Mouse (Mus musculus) embryonic facial prominence, embryonic 11.5 days (tissue): Measurements from ENCODE around the gene Szt2. TPM values are rescaled to one million over a fixed set of nuclear protein-coding genes. Genes with fewer than 3 reads are reported as not detected.

Experiments used
- ATAC-seq: fragments of 200-750 bp; cut with Nextera tagmentation; replicated peaks from 2 replicates; pipeline ENCODE4 v1.8.0; 2017; ENCODE audit warnings: low read depth; ENCODE audit not compliant: insufficient number of reproducible peaks, low FRiP score, low TSS enrichment
- DNase-seq: peaks from one replicate; pipeline ENCODE4 v3.0.0-alpha.2; 2015; ENCODE audit warnings: low spot score
- H3K27ac ChIP-seq: fragments of 300-500 bp; sonication (generic); replicated peaks from 2 replicates; pipeline ENCODE4 v1.5.1; 2014; ENCODE audit warnings: mild to moderate bottlenecking, low read depth, low read length, control low read depth
- H3K27me3 ChIP-seq: fragments of 300-500 bp; sonication (generic); 2 replicates; pipeline ENCODE4 v1.6.1; 2014; ENCODE audit warnings: mild to moderate bottlenecking, low read length, moderate library complexity, mixed read lengths; ENCODE audit not compliant: control insufficient read depth, insufficient read depth
- H3K36me3 ChIP-seq: fragments of 300-500 bp; sonication (generic); replicated peaks from 2 replicates; pipeline ENCODE4 v1.6.1; 2014; ENCODE audit warnings: low read depth, mild to moderate bottlenecking, low read length, moderate library complexity, mixed read lengths; ENCODE audit not compliant: control insufficient read depth, insufficient read depth
- H3K4me1 ChIP-seq: fragments of 300-500 bp; sonication (generic); 2 replicates; pipeline ENCODE4 v1.6.1; 2014; ENCODE audit warnings: low read length, mixed read lengths; ENCODE audit not compliant: control insufficient read depth, insufficient read depth
- H3K4me2 ChIP-seq: fragments of 300-500 bp; sonication (generic); 2 replicates; pipeline ENCODE4 v1.6.1; 2014; ENCODE audit warnings: low read depth, mild to moderate bottlenecking, control low read depth, low read length, moderate library complexity
- H3K4me3 ChIP-seq: fragments of 300-500 bp; sonication (generic); 2 replicates; pipeline ENCODE4 v1.5.1; 2014; ENCODE audit warnings: low read depth, low read length, control low read depth
- H3K9ac ChIP-seq: fragments of 300-500 bp; sonication (generic); replicated peaks from 2 replicates; pipeline ENCODE4 v1.6.1; 2014; ENCODE audit warnings: mild to moderate bottlenecking, control low read depth, low read length
- H3K9me3 ChIP-seq: fragments of 300-500 bp; sonication (generic); replicated peaks from 2 replicates; pipeline ENCODE4 v1.6.1; 2016; ENCODE audit warnings: mild to moderate bottlenecking, low read length, inconsistent platforms, mixed read lengths; ENCODE audit not compliant: control insufficient read depth
- WGBS: fragments of 180-500 bp; shearing (Covaris S2); extraction: QIAGEN DNeasy Blood & Tissue Kit; methylation state at CpG from one replicate; pipeline ENCODE4 v1.1.7; 2014; 5-methylcytosine and 5-hydroxymethylcytosine counted together
- polyA plus RNA-seq: library from polyadenylated mRNA; unstranded; fragments of >200 nt; fragmentation: Nextera tagmentation; extraction: Ambion mirVana; gene quantifications from 2 replicates; pipeline ENCODE4 v1.2.1, GENCODE M21; 2014

Gene Szt2
- polyA plus RNA-seq, 1 experiment from 2014 or later = 6.8 TPM

DNA sequence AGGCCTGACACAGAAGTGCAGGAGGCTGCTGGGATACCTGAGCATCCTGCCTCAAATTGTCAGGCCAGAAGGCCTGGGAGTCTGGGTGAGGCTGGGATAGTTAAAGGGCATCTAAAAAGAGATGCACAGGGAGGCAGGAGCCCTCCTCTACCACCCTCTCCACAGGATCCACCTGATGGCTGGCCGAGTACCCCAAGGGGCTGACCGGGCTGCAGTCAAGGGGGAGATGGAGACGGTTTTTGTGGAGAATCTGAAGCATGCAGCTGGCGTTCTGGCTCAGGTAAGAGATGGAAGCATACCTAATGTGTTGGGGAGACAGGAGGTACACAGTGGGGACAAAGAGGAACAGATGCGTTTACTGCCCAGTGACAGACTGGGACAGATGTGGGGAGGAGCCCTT lies 47.6 kb downstream of the Szt2 start:
- Histone ChIP-seq H3K9ac (no peak overlapping the region), H3K9me3 (no peaks in the 10 kb centered on the region), H3K4me3 (no peak overlapping the region), H3K27me3 (no peaks in the 10 kb centered on the region), H3K27ac (no peak overlapping the region), H3K4me1 (no peaks in the 10 kb centered on the region; the same call in 1 of the 2 replicates), H3K4me2 (no peak overlapping the region), H3K36me3 (peaks cover 10% of the 10 kb centered on the region; the same call in 1 of the 2 replicates)
- no peak for DNase-seq
- ATAC-seq = no peak
- 83% methylated on average over 5 of the region's 5 CpGs for WGBS

GRCm38 (mm10) chr4:118359896-118360720 lies 49.0 kb downstream of the Szt2 start:
- H3K9ac ChIP-seq = peak overlapping the region; percentile 88
- H3K36me3 ChIP-seq = peaks cover 3% of the 10 kb centered on the region; the same call in 1 of the 2 replicates
- H3K27me3 ChIP-seq = no peaks in the 10 kb centered on the region
- peak overlapping the region; percentile 66 for H3K4me3 ChIP-seq
- no peaks in the 10 kb centered on the region for H3K9me3 ChIP-seq
- no peaks in the 10 kb centered on the region; the same call in 1 of the 2 replicates for H3K4me1 ChIP-seq
- DNase-seq (peak; percentile 80), ATAC-seq (peak; percentile 81)
- WGBS = 2% methylated on average over 54 of the region's 54 CpGs
- peak overlapping the region; percentile 75 for H3K27ac ChIP-seq
- H3K4me2 ChIP-seq = peak overlapping the region; percentile 95

DNA sequence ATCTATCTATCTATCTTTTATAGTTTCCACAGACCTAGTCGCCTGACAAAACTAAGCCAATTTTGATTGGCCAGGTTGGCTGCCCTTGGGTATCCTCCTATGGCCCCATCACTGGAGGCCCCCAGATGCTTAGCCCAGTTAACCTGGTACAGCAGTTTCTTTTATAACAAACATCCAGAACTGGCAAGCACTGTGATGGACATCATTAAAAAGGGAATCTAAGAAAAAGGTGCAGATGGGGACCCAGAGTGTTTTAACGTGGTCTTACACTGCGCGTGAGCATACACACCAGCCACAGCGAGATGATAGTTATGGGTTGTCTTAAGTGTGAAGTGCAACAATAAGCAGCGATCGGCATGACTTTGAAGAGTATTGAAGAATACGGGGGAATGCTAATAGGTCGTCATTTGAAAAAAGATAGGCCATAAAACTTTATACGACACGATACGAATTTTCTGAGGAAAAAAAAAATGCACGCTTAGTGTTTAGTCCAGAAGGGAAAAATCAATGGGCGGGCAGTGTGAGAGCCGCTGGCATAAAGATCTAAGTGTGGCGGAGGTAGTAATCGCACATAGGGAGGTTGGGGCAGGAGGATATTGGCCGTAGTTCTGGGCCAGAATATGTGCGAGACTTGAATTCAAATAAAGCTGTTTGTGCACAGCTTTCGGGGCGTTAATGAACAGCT lies 49.7 kb downstream of the Szt2 start:
- Histone ChIP-seq H3K27ac (no peak overlapping the region), H3K9ac (peak overlapping the region; percentile 88), H3K9me3 (no peaks in the 10 kb centered on the region), H3K36me3 (peaks cover 3% of the 10 kb centered on the region; the same call in 1 of the 2 replicates), H3K4me3 (peak overlapping the region; percentile 66), H3K27me3 (no peaks in the 10 kb centered on the region), H3K4me1 (no peaks in the 10 kb centered on the region; the same call in 1 of the 2 replicates), H3K4me2 (peak overlapping the region; percentile 95)
- 20% methylated on average over 21 of the region's 21 CpGs for WGBS
- no peak for DNase-seq
- ATAC-seq = no peak

DNA sequence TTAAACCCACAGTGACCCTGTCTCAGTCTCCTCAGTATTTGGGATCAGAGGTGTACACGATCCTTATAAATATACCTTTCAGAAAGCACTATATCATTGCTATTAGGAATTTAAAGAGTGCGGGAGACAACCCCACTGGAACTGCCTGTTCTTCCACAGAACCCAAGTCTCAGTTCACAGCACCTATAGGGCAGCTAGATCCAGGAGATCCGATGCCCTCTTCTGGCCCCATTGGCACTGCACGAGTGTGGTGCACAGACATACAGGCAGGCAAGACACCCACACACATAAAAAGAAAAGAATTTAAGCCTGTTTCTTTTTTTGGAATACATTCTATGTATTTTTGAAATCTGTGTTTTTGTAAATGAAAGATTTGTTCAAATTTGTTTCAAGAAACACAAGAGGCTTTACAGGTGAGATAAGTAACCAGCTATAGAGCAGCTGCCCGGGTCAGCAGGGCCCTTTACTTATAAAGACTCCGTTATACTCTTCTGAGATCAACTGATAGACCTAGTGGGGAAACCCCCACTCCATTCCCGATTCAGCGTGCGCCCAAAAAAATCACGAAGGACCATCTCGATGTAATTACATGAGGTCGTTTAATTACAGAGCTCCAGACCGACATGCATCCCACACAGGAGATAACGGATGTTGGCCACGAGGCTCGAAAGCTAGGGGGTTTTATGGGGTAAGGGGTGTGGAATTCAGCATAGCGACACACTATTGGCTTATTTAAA lies 50.7 kb downstream of the Szt2 start:
- ATAC-seq (no peak), DNase-seq (no peak)
- Histone ChIP-seq H3K9ac (no peak overlapping the region), H3K4me2 (no peak overlapping the region), H3K27me3 (no peaks in the 10 kb centered on the region), H3K4me1 (no peaks in the 10 kb centered on the region; the same call in 1 of the 2 replicates), H3K27ac (no peak overlapping the region), H3K36me3 (peaks cover 3% of the 10 kb centered on the region; the same call in 1 of the 2 replicates), H3K9me3 (no peaks in the 10 kb centered on the region), H3K4me3 (no peak overlapping the region)
- WGBS = 87% methylated on average over 17 of the region's 17 CpGs

GRCm38 (mm10) chr4:118357504-118357903 lies 51.6 kb downstream of the Szt2 start:
- no peak overlapping the region for H3K4me2 ChIP-seq
- no peak overlapping the region for H3K9ac ChIP-seq
- H3K27me3 ChIP-seq = no peaks in the 10 kb centered on the region
- no peak for DNase-seq
- 87% methylated on average over 8 of the region's 8 CpGs for WGBS
- H3K27ac ChIP-seq = no peak overlapping the region
- H3K4me3 ChIP-seq = no peak overlapping the region
- H3K4me1 ChIP-seq = no peaks in the 10 kb centered on the region; the same call in 1 of the 2 replicates
- H3K36me3 ChIP-seq = peaks cover 3% of the 10 kb centered on the region; the same call in 1 of the 2 replicates
- no peaks in the 10 kb centered on the region for H3K9me3 ChIP-seq
- ATAC-seq = no peak

GRCm38 (mm10) chr4:118356738-118357137 lies 52.3 kb downstream of the Szt2 start:
- Histone ChIP-seq H3K27me3 (no peaks in the 10 kb centered on the region), H3K27ac (no peak overlapping the region), H3K9me3 (no peaks in the 10 kb centered on the region), H3K36me3 (no peaks in the 10 kb centered on the region), H3K9ac (no peak overlapping the region), H3K4me2 (no peak overlapping the region), H3K4me3 (no peak overlapping the region), H3K4me1 (no peaks in the 10 kb centered on the region; the same call in 1 of the 2 replicates)
- no peak for ATAC-seq
- 90% methylated on average over 6 of the region's 6 CpGs for WGBS
- DNase-seq = no peak

GRCm38 (mm10) chr4:118354289-118354688 lies 54.8 kb downstream of the Szt2 start:
- H3K27ac ChIP-seq = no peak overlapping the region
- no peaks in the 10 kb centered on the region for H3K4me1 ChIP-seq
- 72% methylated on average over 3 of the region's 3 CpGs for WGBS
- no peak for DNase-seq
- H3K36me3 ChIP-seq = no peaks in the 10 kb centered on the region
- H3K4me3 ChIP-seq = no peak overlapping the region
- H3K9ac ChIP-seq = no peak overlapping the region
- H3K27me3 ChIP-seq = no peaks in the 10 kb centered on the region
- ATAC-seq = no peak
- H3K4me2 ChIP-seq = no peak overlapping the region
- no peaks in the 10 kb centered on the region for H3K9me3 ChIP-seq
